Mouse (Mus musculus) forebrain, embryonic 11.5 days (tissue): Measurements from ENCODE around the gene Stard13. TPM values are rescaled to one million over a fixed set of nuclear protein-coding genes. Genes with fewer than 3 reads are reported as not detected.

Experiments used
- ATAC-seq: fragments of 200-750 bp; cut with Nextera tagmentation; replicated peaks from 2 replicates; pipeline ENCODE4 v1.8.0; 2017; ENCODE audit warnings: moderate TSS enrichment; ENCODE audit not compliant: low FRiP score
- DNase-seq: peaks from one replicate; pipeline ENCODE4 v3.0.0-alpha.2; 2017; ENCODE audit warnings: low spot score
- H3K27ac ChIP-seq: fragments of 300-500 bp; sonication (generic); 2 replicates; pipeline ENCODE4 v1.5.1; 2014; ENCODE audit warnings: low read depth, low read length
- H3K27me3 ChIP-seq: fragments of 300-500 bp; sonication (generic); 2 replicates; pipeline ENCODE4 v1.6.1; 2014; ENCODE audit warnings: mild to moderate bottlenecking, low read length, mixed read lengths; ENCODE audit not compliant: control insufficient read depth, insufficient read depth
- H3K36me3 ChIP-seq: fragments of 300-500 bp; sonication (generic); 2 replicates; pipeline ENCODE4 v1.6.1; 2014; ENCODE audit warnings: mild to moderate bottlenecking, low read length, moderate library complexity, mixed read lengths; ENCODE audit not compliant: control insufficient read depth, insufficient read depth
- H3K4me1 ChIP-seq: fragments of 300-500 bp; sonication (generic); replicated peaks from 2 replicates; pipeline ENCODE4 v1.6.1; 2014; ENCODE audit warnings: low read length, mixed read lengths; ENCODE audit not compliant: control insufficient read depth, insufficient read depth
- H3K4me2 ChIP-seq: fragments of 300-500 bp; sonication (generic); 2 replicates; pipeline ENCODE4 v1.6.1; 2014; ENCODE audit warnings: low read depth, mild to moderate bottlenecking, low read length, moderate library complexity, mixed read lengths; ENCODE audit not compliant: severe bottlenecking
- H3K4me3 ChIP-seq: fragments of 300-500 bp; sonication (generic); 2 replicates; pipeline ENCODE4 v1.5.1; 2014; ENCODE audit warnings: low read depth, low read length
- H3K9ac ChIP-seq: fragments of 300-500 bp; sonication (generic); 2 replicates; pipeline ENCODE4 v1.6.1; 2014; ENCODE audit warnings: low read length
- H3K9me3 ChIP-seq: fragments of 300-500 bp; sonication (generic); 2 replicates; pipeline ENCODE4 v1.6.1; 2016; ENCODE audit warnings: low read length, mixed read lengths; ENCODE audit not compliant: control insufficient read depth
- WGBS: fragments of 180-500 bp; shearing (Covaris S2); extraction: QIAGEN DNeasy Blood & Tissue Kit; methylation state at CpG from one replicate; pipeline ENCODE4 v1.1.7; 2014; 5-methylcytosine and 5-hydroxymethylcytosine counted together
- polyA plus RNA-seq: library from polyadenylated mRNA; unstranded; fragments of >200 nt; fragmentation: Nextera tagmentation; extraction: Ambion mirVana; gene quantifications from 2 replicates; pipeline ENCODE4 v1.2.1, GENCODE M21; 2014

The Stard13 gene
- polyA plus RNA-seq, 1 experiment from 2014 or later, result 2.7 TPM

- H3K9me3 ChIP-seq, result no peaks in the 10 kb centered on the region
- no peak overlapping the region for H3K4me3 ChIP-seq
- WGBS, result 13% methylated on average over 1 of the region's 1 CpGs
- H3K4me1 ChIP-seq, result peaks cover 6% of the 10 kb centered on the region
- no peaks in the 10 kb centered on the region for H3K36me3 ChIP-seq
- DNase-seq, result peak; percentile 37
- ATAC-seq, result no peak
- H3K27ac ChIP-seq, result no peak overlapping the region
- H3K27me3 ChIP-seq, result no peaks in the 10 kb centered on the region
- H3K9ac ChIP-seq, result no peak overlapping the region
- no peak overlapping the region for H3K4me2 ChIP-seq
These were observed 210.7 kb downstream of the Stard13 start for GRCm38 (mm10) chr5:151022939-151023338.

GRCm38 (mm10) chr5:151022026-151022425 lies 211.6 kb downstream of the Stard13 start:
- WGBS, result 90% methylated on average over 7 of the region's 7 CpGs
- no peak overlapping the region for H3K27ac ChIP-seq

GRCm38 (mm10) chr5:151020831-151021230 lies 212.8 kb downstream of the Stard13 start:
- Histone ChIP-seq H3K27me3 (no peaks in the 10 kb centered on the region), H3K4me1 (peaks cover 6% of the 10 kb centered on the region), H3K4me3 (no peak overlapping the region), H3K27ac (no peak overlapping the region), H3K9me3 (no peaks in the 10 kb centered on the region), H3K36me3 (no peaks in the 10 kb centered on the region), H3K4me2 (no peak overlapping the region), H3K9ac (no peak overlapping the region)
- no peak for ATAC-seq
- peak; percentile 25 for DNase-seq
- 89% methylated on average over 14 of the region's 14 CpGs for WGBS

More at GRCm38 (mm10) chr5:151022026-151022425, 211.6 kb downstream of the Stard13 start:
- ATAC-seq (no peak), DNase-seq (peak; percentile 2)
- H3K4me3 ChIP-seq, result no peak overlapping the region
- no peaks in the 10 kb centered on the region for H3K27me3 ChIP-seq
- peaks cover 6% of the 10 kb centered on the region for H3K4me1 ChIP-seq
- no peaks in the 10 kb centered on the region for H3K36me3 ChIP-seq
- H3K9me3 ChIP-seq, result no peaks in the 10 kb centered on the region
- no peak overlapping the region for H3K4me2 ChIP-seq
- H3K9ac ChIP-seq, result no peak overlapping the region

GRCm38 (mm10) chr5:151020031-151020820 lies 213.4 kb downstream of the Stard13 start:
- Histone ChIP-seq H3K9me3 (no peaks in the 10 kb centered on the region), H3K36me3 (no peaks in the 10 kb centered on the region), H3K4me1 (peaks cover 6% of the 10 kb centered on the region), H3K4me3 (no peak overlapping the region), H3K4me2 (no peak overlapping the region), H3K27me3 (no peaks in the 10 kb centered on the region), H3K9ac (no peak overlapping the region), H3K27ac (no peak overlapping the region)
- DNase-seq, result peak; percentile 47
- no peak for ATAC-seq
- 79% methylated on average over 13 of the region's 13 CpGs for WGBS

- peak; percentile 10 for DNase-seq
- no peak for ATAC-seq
- Histone ChIP-seq H3K27ac (no peak overlapping the region), H3K4me2 (no peak overlapping the region), H3K36me3 (no peaks in the 10 kb centered on the region), H3K4me3 (no peak overlapping the region), H3K9me3 (no peaks in the 10 kb centered on the region), H3K9ac (no peak overlapping the region), H3K4me1 (peaks cover 6% of the 10 kb centered on the region), H3K27me3 (no peaks in the 10 kb centered on the region)
- WGBS, result 83% methylated on average over 5 of the region's 5 CpGs
These were observed 214.7 kb downstream of the Stard13 start for GRCm38 (mm10) chr5:151018959-151019358.

GRCm38 (mm10) chr5:151018450-151018849 lies 215.2 kb downstream of the Stard13 start:
- DNase-seq, result peak; percentile 25
- Histone ChIP-seq H3K4me1 (peaks cover 3% of the 10 kb centered on the region), H3K4me3 (no peak overlapping the region), H3K4me2 (no peak overlapping the region), H3K27me3 (no peaks in the 10 kb centered on the region), H3K36me3 (no peaks in the 10 kb centered on the region), H3K27ac (no peak overlapping the region), H3K9me3 (no peaks in the 10 kb centered on the region), H3K9ac (no peak overlapping the region)
- no peak for ATAC-seq
- 79% methylated on average over 5 of the region's 5 CpGs for WGBS

GRCm38 (mm10) chr5:151004216-151004755 lies 229.3 kb downstream of the Stard13 start:
- H3K27me3 ChIP-seq, result no peaks in the 10 kb centered on the region
- H3K4me3 ChIP-seq, result no peak overlapping the region
- H3K9ac ChIP-seq, result no peak overlapping the region
- ATAC-seq (no peak), DNase-seq (no peak)
- no peak overlapping the region for H3K27ac ChIP-seq
- no peaks in the 10 kb centered on the region for H3K36me3 ChIP-seq
- no peaks in the 10 kb centered on the region for H3K9me3 ChIP-seq
- H3K4me1 ChIP-seq, result no peaks in the 10 kb centered on the region
- H3K4me2 ChIP-seq, result no peak overlapping the region
- WGBS, result 91% methylated on average over 1 of the region's 1 CpGs

- Histone ChIP-seq H3K36me3 (no peaks in the 10 kb centered on the region), H3K4me2 (no peak overlapping the region), H3K4me3 (no peak overlapping the region), H3K9me3 (no peaks in the 10 kb centered on the region), H3K27ac (no peak overlapping the region), H3K4me1 (no peaks in the 10 kb centered on the region), H3K27me3 (no peaks in the 10 kb centered on the region), H3K9ac (no peak overlapping the region)
- WGBS, result 91% methylated on average over 4 of the region's 4 CpGs
- DNase-seq (no peak), ATAC-seq (no peak)
These were observed 231.6 kb downstream of the Stard13 start for GRCm38 (mm10) chr5:151002051-151002450.

GRCm38 (mm10) chr5:151001111-151001510 lies 232.5 kb downstream of the Stard13 start:
- DNase-seq (no peak), ATAC-seq (no peak)
- H3K27me3 ChIP-seq, result no peaks in the 10 kb centered on the region
- no peaks in the 10 kb centered on the region for H3K9me3 ChIP-seq
- H3K36me3 ChIP-seq, result no peaks in the 10 kb centered on the region
- H3K27ac ChIP-seq, result no peak overlapping the region
- no peak overlapping the region for H3K4me3 ChIP-seq
- H3K4me1 ChIP-seq, result no peaks in the 10 kb centered on the region
- no peak overlapping the region for H3K4me2 ChIP-seq
- H3K9ac ChIP-seq, result no peak overlapping the region
- 91% methylated on average over 7 of the region's 7 CpGs for WGBS
